Mouse (Mus musculus) cerebellum, adult 8-10 months (tissue): ENCODE measurements around the gene Mrgpre.

Experiments used
- DNase-seq: peaks from one replicate; pipeline ENCODE4 v3.0.0; 2022

The Mrgpre gene

DNA sequence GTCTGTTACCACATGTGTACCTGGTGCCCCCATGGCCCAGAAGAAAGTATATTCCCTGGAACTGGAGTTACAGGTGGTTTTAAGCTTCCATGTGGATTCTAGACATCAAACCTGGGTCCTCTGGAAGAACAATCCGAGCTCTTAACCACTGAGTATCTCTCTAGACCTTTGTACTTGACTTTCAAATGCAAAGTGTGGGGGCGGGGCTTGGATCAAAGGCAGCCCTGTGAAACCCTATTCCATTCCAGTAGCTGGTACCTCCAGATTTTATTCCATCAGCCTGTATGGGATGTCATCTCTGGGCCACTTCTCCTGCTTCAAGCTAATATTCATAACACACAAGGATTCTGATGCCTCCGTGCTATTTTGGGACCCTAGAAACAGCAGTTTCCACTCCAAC lies 8.2 kb downstream of the Mrgpre start:
- DNase-seq, result no peak

DNA sequence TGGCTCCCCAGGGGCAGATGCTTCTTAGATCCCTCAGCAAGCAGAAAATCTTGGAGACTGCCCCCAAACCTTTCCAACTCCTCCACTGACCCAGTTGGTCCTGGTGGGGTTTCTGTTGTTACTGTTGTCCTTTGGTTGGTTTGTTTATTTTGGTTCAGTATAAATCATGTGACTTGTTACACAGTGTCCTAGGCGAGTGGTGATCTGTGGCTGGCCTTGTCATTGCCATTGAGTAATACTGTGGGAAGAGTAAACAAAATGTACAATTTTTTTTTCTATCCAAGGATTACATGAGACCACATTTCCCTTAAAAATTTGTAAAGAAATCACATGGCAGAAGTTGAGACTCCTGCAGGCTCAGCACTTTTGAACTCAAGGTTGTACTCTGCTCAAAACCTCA lies 14.8 kb downstream of the Mrgpre start:
- DNase-seq, result no peak

DNA sequence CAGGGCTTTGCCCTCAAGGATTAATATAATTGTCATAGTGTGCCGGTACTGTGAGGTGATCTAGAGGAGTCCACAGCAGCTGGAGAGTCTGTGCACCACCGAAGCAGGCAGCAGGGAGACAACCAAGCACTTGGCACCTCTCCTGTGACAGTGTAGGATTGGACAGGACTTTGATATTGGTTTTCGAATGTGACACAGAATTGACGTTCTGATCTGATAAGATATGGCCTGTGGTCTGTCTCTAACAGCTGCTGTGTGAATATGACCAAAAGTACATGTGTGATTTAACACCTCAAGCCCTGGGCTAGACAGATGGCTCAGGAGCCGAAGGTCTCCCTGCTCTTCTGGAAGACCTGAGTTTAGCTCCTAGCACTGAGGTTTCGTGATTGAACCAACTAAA lies 16.0 kb downstream of the Mrgpre start:
- no peak for DNase-seq

DNA sequence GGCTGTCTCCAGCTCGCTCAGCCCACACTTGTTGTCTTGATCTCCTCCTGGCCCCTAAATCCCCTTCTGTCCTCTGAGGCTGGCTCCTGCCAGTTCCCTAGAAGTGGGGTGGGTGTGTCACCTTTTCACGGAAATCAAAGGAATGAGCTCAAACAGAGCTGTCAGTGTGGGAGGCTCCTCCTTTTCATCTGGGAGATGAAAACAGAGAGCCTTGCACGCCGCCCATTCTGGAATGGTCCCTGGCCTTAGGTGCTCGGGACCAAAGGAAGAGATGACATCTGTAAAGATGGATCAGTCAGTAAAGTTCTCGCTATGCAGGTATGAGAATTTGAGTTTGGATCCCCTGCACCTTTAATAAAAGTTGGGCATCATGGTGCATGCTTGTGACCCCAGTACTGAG lies 17.4 kb downstream of the Mrgpre start, which contains the start of gene Mrgprg:
Gene Mrgprg (minus strand): TSS at position 101 of the 400 bp plus-strand sequence.
- no peak for DNase-seq

DNA sequence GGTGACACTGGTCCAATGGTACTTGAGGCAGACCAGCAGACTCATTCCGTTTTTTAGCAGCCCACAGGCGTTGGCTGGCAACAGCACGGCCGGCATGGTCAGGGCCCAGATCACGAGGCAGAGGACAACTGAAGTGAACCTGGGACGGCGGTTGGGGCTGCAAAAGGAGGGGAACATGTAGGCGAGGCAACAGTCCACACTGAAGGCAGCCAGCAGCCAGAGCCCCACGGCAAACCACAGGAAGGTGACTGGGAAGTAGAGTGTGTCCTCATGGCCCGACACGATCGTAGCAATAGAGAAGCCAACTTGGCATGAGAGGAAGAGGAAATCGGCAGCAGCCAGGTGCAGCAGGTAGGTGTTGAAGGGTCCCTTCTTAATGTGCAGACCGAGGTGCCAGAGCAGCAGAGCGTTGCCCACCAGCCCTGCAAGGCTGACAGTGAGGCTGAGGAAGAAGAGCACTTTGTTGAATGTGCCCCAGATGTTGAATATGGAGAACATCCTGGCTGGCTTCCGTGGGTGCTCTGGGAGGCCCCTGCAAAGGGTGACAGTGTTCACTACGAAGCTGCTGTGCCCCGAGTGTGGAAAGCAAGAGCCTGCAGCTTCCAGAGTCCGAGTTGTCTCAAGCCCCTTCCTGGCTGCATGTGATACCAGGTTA lies 19.3 kb downstream of the Mrgpre start:
- no peak for DNase-seq

DNA sequence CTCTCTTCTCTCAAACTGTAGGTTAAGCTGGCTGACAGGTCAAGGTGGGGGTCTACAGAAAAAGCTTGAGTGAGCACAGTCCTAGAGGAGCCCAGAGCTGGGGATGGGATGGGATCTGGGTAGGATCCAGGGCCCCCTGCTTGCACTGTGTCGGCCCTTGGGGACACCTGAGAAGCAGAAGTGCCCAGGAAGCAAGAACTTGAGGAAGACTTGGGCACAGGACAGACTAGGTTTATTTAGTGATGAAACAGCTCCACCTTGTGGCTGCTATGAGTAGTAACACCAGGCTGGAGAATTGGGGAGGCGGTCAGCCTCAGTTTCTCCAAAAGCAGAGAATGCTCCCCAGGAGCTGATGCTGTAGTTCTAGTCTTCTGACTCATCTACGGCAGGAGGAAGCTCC lies 20.5 kb downstream of the Mrgpre start:
- DNase-seq, result no peak

DNA sequence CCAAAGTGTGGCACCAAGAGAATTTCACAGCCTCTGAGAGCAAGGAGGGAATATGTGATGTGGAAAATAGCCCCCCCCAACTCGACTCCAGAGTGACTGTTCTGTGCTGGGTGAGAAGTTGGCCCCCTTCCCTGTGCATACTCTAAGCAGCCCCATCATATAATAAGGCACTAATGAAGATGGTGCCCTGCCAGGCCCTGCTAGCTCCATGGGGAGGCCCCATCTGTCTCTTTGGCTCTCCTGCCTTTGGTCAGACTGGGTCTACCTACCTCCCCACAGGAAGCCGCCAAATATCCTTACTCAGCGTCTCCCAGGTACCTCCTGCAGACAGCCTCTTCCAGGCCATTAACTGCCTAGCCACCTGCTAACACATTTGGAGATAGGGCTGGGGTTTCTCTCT lies 25.3 kb downstream of the Mrgpre start:
- peak; percentile 69 for DNase-seq

DNA sequence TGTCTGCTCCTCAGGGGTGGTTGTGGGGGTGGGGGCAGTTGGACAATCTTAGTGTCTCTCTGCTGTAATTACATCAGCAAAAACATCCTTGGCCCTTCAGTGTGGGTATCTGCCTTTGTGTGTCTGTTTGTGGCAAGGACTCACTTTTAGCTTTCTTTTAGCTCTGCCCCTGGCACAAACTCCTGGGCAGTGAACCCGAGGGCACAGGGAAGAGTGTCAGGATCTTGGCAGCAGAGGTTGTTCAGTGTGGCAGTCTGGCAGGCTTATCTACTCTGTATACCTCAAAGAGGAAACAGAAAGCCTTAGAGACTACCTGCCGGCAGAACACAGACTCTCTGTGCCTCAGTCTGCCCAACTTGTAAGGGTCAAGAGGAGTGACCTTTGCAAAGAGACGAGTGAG lies 26.6 kb downstream of the Mrgpre start:
- no peak for DNase-seq

DNA sequence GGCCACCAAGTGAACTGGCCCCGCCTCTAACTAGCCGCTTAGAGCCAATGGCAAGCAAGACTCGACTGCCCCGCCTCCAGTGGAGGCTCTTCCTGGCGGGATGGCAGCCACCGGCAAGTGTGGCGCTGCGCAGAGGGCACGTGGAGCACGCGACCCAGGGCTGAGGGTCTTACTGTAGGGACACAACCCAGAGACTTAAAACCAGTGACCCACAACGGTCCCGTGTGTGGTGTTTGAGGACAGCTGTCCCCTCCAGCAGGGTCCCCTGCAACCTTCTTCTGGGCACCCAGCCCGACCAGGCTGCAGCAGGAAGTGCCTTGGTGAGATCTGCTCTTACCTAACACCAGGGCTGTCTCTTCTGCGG lies 27.3 kb downstream of the Mrgpre start:
- peak; percentile 43 for DNase-seq

DNA sequence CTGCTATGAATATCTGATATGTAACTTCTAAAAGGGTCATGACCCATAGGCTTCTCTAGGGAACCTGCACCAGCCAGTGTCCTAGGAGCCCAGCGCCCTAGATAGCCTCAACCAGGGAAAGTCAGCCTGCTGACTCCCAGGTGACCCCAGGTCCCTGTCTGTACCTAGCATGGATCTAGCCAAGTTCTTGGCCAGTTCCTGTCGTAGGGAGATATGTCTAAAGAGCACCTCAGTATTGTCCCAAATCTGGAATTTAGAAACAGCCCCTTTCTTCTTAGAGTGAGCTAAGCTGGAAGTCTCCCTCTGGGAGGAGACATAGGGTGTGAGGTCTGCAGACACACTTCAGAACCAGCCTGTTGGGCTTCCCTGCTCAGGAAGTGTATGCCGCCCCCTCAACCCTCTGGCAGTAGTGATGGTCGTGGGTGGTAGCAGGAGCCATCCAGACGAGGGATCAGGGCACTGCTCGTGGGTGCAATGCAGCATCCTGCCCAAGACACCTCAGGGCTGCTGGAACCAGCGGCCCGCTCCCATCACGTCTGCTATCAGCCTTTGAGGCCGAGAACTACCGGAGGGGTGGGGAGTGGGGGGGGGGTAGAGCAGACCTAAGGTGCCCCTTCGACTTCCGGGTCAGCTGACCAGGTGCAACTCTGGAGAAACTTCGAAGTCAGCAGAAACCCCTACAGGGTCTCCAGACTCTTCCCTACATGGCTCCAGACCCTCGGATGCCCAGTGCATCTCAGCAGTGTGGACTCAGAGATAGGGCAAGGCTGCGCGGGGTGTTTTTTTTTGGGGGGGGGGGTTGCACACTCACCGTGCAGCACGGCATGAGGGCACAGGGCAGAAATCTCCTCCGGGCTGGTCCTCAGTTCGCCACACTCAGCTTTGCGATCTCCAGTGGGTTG lies 27.9 kb downstream of the Mrgpre start, which contains the start of gene Osbpl5:
Gene Osbpl5 (minus strand): TSS at position 861 of the 902 bp plus-strand sequence.
- no peak for DNase-seq

DNA sequence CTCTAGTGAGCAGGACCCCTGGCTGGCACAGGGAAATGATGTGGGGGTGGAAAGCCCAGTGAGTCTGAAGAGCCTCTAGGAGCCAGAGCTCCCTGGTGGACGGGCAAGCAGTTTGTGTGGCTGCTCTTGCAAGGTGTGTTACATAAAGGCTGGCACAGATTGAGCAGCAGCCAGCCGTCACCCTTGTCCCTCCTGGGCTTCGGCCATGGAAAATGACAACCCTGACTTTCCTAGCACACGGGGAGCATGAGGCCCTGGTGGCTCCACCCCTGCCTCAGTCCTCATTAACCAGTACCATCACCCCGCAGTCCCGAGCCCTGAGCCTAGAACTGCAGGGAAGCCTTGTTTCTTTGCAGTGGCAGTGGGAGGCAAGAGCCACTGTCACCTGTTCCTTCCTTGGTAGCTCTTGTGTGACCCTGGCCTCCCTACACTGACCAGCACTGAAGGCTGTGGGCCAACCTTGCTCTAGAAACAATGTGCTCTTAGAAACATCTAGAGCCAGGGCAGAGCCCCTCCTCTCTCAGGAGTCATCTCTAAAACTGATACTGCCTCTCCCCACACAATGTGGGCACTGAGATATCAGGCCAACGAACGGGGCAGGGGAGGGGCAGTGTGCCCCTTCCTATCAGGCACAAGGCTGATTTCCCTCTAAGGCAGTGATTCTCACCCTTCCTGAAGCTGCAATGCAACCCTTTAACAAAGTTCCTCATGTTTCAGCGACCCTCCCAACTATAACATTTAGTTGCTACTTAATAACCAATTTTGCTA lies 28.8 kb downstream of the Mrgpre start:
- DNase-seq, result no peak

DNA sequence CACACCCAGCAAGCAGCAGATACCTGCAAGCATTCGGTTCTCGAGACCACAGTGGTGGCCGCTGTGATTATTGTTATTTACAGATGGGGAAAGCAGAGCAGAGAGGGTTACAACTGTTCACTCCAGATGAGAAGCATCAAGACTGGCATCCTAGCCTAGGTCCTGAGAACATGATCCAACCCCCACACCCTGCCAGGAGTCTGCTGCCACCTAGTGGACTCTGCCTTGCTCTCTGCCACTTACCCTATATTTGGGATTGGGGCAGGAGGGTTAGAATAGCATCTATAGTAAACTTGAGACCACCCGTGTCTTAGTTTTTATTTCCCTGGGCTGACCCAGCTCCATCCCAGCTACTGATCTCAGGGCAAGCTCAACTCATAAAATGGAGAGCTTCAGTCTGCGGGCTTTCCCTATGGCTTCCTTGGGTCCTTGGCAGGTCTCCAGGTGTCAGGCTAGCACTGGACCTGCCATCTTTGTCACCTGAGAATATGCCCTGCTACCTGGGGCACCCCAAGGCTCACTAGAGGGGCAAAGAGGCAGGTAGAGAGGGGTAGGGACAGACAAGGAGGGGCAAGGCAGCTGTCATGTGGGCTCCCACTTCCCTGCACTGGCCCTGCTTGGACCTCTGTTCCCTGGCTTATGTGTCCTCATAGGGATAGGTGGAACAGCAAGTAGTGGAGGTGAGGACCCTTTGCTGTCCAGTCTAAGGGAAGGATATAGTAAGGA lies 30.1 kb downstream of the Mrgpre start:
- DNase-seq, result peak; percentile 40

DNA sequence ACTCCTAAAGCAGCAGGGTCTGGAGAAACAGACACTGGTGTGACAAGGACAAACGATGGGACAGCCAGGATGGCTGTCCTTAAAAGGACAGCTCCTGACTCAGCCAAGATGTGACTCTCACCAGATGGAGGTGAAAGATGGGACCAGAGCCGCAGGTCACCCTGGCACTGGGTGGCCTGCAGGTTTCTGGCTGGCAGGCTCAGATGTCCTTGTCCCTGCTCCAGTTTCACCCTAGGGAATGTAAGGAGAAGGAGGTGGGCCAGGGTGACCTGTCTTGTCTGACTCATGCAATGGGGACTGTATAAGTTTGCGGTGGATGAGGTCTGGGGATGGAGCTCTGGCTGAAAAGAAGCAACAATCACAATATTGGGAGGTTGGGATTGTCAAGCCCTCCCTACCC lies 31.7 kb downstream of the Mrgpre start:
- DNase-seq, result no peak

DNA sequence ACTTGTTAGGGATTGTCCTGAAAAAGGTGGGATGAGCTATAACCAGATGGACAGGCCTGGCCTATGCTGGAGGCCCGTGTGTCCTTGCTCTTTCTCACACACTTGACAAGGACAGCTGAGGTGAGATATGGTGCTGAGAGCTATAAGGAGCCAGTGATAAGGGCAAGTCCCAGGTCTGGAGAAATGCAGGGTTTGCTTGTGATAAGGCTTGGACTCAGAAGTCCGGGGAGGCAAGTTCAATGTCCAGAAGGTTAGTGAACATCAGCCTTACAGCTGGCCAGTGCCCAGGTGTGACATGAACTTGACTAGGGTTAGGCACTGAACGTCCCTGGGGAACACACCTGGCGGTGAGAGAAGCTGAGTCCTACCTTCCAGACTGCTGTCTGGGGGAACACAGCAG lies 32.2 kb downstream of the Mrgpre start:
- no peak for DNase-seq

DNA sequence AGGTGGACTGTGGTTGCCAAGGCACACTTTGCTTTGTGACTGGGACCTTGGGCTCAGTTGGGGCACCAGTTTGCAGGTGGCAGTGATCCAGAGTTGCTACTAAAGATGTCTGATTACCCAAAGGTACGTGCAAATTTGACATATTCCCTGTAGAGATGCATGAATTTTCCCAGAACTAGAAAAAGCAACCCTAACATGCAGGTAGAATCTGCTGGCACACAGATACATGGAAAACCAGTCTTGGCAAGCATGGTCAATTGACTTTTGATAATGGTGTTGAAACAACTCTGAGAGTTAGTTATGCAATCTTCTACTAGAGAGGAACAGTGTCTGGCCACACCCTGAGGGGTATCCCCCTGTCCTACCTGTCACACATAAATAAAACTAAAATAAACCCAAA lies 32.9 kb downstream of the Mrgpre start:
- DNase-seq, result no peak

DNA sequence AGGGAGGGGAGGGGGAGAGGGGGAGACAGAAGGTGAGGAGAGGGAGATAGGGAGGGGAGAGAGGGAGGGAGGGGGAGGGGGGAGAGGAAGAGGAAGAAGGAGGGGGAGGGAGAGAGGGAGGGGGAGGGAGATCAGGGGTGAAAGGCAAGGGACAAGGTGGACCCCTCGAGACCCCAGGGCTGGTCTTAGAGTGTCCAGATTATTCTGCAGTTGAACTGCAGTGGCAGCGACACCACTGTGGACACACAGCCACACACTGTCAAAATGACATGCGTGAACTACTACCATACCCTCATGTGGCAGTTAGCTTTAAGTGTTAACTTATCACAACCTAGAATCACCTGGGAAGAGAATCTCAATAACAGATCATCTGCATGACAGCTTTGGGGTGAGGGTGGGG lies 35.3 kb downstream of the Mrgpre start:
- no peak for DNase-seq

DNA sequence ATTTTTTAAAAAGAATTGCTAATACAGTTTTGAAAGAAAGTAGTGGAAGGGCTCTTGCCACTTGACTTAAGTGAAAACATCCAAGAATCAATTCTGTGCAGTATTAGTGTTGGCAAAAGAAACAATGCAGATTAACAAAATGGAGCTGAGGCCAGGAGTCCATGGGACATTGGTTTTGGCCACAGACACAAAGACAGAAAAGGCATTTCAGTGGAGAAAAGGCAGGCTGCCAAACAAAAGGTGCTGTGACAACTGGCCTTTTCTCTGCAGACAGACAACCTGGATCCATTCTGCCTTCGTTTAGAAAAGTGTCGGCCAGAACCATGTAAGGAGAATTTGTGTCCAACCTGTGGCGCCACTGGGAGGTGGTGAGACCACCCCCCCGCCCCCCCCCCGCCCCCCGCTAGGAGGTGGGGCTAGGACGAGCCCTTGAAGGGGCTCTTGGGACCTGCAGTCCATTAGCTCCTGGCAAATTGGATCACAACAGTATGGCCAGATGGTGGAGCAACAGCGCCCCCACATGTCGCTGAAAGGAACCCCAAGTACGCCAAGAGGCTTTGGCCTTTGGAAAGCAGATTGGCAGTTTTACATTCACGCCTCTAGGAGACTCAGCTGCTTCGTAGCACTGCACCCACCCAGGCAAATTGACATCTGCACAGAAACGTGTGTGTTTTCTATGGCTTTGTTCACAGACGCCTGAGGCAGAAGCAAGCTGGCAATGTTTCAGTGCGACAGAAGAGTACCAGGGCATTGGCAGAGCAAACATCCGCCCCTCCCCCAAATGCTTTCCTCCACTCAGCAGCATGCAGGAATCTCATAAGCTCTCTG lies 36.0 kb downstream of the Mrgpre start:
- peak; percentile 73 for DNase-seq

DNA sequence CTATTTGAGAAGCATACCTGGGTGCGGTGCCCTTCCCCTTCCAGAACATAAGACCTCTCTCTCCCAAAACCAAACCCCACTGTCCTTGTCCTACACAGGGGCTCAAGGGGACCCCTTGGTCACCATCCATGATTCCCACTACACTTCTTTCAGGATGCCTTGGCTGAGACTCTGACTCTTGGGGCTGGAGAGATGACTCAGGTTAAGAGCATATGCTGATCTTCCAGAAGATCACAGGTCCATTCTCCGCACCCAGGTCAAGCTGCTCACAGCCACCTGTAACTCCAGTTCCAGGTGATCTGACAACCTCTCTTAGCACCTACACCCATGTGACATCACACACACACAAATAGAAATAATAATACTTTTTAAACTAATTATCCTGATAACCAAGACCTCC lies 43.6 kb downstream of the Mrgpre start:
- DNase-seq, result no peak

DNA sequence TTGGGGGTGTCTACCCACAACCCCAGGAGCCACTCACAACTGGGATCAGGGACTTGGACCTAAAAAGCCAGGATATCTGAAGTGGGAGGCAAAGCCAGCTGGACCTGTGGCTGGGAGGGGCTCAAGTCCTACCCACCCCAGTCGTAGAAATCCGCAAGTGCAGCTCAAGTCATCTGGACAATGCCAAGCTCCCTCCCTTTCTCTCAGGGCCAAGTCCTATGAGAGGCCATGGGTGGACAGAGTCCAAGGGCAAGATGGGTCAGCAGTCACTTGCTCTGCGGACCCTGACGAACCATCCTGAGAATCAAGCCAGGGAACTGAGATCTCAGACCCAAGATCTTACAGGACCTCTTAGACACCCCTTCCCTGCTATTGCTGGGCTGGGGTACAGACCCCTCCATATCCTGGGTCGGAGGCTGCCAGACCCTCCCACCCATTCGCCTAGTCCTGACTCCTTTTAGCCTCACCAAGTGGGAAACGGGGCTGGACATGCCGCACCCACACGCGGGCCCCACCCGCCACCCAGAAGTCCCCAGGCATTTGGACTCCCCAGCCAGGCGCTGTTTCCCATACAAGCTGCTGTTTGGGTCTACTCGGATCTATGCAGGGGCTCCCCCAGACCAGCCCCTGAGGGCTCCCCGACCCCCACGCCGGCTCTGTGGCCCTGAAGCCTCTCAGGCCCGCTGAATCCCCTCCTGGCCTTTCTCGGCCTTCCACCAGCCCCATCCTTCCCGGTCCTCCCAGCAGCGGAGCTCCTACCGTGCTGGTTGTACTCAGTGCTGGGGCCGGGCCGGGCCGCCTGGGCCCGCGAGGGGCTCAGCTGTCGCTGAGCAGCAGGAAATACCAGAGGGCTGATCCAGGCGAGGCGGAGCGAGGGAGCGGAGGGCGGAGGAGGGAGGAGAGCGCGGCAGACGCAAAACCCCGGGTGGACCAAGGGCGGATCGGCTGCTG lies 44.5 kb downstream of the Mrgpre start:
- no peak for DNase-seq

DNA sequence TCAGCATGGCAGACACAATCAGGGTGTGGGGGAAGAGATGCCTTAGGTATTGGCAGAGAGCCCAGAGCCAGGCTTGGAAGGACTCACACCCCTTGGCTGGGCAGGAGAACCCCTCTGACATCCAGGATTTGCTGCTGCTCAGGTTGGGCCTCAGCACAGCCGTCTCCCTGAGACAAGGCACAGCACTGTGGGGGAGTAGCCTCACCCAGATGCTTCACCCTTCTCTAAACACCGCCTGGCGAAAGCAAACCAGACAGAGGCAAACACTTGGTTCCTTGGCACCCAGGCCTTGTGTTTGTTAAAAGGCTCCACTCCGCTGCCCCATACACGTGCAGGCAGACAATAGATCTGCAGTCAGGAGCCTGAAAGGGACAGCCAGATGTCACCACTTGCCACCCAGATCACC lies 45.7 kb downstream of the Mrgpre start:
- DNase-seq, result no peak

DNA sequence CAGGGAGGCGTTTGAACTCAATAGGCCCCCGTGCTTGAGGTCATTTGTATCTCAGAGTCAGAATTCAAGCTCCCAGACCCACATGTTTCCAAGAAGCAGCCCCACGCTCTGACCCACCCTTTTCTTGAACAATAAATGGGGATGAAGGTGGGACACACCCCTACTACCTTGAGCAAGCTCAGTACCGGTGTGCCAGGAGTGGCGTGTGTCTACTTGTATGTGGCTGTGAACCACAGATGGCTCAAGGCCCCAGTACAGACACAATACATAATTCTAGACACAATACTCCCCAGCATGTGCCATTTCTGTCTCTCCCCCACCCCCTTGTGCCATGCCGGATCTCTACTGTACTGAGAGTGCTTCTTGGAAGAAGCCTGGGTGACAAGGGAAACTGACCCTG lies 46.1 kb downstream of the Mrgpre start:
- DNase-seq, result no peak
